Mouse (Mus musculus): ENCODE measurements around the gene Zfp120.
"Not testable (repeated sequence)": the region's sequence is repeated elsewhere in the genome, so short reads cannot be mapped to it uniquely, and the experiment has no call there.

- TF ChIP-seq CTCF (IDR thresholded peaks at IDR 0.05; ENCODE audit: low read depth, low read length); EP300 (IDR thresholded peaks at IDR 0.05; ENCODE audit: insufficient read depth, low read depth, low read length): not testable (repeated sequence)
These were observed 4.5 kb downstream of the Zfp120 start for GRCm38 (mm10) chr2:150132002-150132401.

Measured in ES-Bruce4 (cell line).